Mouse (Mus musculus): ENCODE data around the gene D430019H16Rik.

GRCm38 (mm10) chr12:105526829-105527228 lies 73.2 kb downstream of the D430019H16Rik start:
- TF ChIP-seq FLI1 (IDR thresholded peaks at IDR 0.05; ENCODE audit: low read length) (no peak), GATA1 (IDR thresholded peaks at IDR 0.05; ENCODE audit: borderline replicate concordance, low read length) (no peak)
